Mouse (Mus musculus): ENCODE measurements around the gene Rtn2.

Rtn2 gene

GRCm38 (mm10) chr7:19300501-19301421 lies 18.3 kb downstream of the Rtn2 start:
- DNase-seq (ENCODE audit: extremely low read depth, low read depth) = peak; percentile 80

DNA sequence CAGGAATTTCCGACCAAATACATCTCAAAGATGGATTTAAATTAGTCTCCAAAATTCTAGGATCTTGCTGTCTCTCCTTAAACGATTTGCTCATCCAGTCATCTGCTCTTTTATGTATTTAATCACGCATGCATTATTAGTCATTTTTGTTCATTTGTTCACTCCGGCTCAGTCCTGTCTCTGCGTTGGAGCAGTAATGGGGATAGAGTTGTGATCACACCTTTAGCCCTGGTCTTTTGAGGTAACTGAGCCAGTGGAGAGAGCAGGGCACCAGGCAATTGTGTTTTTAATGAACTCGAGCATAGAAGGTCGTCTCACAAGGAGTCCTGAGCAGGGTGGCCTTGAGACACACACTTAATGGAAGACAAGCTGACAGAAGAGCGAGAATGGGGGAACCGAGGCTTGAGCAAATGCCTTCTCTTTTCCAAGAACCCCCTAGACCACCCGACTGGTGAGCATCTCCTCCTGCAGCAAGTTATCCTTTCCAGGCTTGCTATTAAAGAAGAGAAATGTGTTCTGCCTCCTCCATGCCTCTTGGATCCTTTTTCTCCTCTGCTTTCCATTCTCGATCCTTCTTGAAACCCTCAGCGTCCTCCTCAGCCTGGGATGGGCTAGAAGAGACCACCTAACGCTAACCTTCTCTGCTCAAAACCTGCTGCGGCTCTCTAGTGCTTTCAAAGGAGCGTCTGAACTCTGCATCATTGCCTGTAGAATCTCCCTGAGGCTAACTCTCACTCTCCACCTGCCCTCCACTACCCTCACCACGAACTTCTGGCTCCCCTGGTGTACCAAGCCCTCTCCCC lies 19.2 kb downstream of the Rtn2 start:
- no peak for DNase-seq (ENCODE audit: extremely low read depth, low read depth)

- DNase-seq (ENCODE audit: extremely low read depth, low read depth) = no peak
Observed at GRCm38 (mm10) chr7:19302264-19303045, 20.0 kb downstream of the Rtn2 start.

- no peak for DNase-seq (ENCODE audit: extremely low read depth, low read depth)
Observed at GRCm38 (mm10) chr7:19303046-19303305, 20.6 kb downstream of the Rtn2 start.

DNA sequence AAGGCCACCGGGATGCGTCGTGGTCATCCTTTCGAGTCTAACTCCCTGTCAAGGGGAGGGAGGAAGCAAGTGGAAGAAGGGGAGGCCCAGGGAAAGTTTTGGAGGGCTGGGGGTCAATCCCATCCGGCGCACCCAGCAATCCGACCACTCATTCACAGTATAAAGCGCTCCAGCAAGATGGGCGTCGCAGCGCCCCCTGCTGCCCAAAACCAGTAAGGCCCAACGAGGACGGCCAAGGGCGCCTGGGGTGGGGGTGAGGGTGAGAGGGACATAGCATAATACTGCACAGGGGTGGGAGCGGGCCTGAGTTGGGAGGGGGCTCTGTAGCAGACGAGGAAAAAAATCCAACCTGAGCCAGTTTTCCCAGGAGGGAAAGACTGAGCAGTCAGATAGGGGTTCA lies 21.3 kb downstream of the Rtn2 start:
- DNase-seq (ENCODE audit: extremely low read depth, low read depth) = no peak

DNA sequence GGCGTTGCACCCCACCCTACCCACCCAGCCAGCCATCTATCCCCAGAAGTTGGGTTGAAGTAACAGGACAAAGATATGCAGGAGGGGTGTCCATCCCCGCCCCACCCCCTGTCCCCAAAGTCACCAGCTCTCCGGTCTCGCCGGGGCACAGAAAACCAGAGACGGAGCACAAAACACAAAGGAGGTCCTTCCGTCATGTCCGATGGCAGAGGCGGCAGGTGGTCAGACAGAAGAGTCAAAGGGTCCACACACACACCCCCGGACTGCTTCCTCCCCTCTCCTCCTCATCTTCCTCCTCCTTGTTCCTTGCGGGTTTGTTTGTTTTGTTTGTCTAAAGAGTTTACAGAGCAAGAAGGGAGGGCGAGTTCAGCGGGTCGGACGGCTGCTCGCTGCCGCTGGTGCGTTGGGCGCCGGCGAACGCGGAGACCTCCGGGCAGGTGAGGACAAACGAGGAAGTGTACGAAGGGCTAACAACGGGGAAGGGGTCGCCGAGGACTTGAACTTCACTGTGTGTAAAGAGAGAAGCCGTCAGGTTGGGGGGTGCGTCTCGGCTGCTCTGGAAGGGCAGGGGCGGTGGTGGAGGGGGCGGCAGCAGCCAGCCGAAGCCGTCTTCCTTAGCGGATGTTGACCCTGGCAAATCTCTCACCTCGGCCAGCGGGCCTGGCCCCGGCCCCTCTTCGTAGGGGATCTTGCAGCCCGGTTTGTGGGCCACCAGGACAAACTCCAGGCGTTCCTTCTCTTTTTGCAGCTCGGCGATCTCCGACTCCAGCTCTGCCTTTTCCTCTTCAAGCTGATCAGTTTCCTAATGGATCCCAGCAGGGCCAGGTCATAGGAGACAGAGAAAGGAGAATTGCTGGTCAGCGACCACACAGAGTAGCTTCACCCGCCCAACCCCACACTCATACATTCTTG lies 22.3 kb downstream of the Rtn2 start:
- no peak for DNase-seq (ENCODE audit: extremely low read depth, low read depth)

GRCm38 (mm10) chr7:19305413-19305735 lies 22.9 kb downstream of the Rtn2 start:
- no peak for DNase-seq (ENCODE audit: extremely low read depth, low read depth)

GRCm38 (mm10) chr7:19305796-19306765 lies 23.7 kb downstream of the Rtn2 start:
- DNase-seq (ENCODE audit: extremely low read depth, low read depth) = no peak

DNA sequence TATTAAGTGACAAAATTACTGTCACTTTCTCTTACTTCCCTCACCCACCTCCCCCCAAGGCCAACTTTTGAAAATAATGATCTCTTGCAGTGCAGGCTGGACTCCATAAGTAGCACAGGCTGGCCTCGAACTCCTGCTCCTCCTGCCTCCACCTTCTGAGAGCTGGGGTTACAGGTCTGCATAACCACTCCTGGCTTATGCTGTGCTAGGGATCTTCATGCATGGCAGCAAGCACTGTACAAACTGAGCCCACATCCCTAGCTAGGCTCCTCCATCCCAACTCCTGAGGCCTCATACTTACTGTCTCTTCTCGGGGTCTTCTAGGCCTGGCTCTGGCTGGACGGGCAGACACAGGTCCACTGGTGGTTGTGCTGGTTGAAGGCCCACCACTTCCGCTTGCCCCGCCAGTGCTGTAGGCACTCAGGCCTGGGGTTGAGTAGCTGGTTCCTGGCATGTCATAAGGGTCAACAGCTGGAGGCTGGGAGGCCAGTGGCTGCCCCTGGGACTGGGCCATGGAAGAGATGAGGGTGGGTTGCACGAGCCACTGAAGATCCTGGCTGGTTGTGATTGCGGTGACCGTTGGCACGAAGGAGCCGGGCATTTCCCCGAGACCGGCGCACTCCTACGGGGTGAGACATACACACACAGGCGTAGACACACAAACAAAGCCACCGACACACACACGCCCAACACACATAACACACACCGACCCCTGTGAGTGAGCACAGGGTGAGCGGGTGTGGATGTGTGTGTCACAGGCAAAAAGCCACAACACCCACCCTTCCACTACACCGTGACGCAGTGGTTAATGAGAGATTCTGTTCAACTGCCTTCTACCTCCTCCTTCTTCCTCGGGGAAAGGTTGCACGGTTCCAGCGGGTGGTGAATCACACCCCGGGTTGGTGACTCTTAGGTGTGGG lies 24.7 kb downstream of the Rtn2 start:
- no peak for DNase-seq (ENCODE audit: extremely low read depth, low read depth)

DNA sequence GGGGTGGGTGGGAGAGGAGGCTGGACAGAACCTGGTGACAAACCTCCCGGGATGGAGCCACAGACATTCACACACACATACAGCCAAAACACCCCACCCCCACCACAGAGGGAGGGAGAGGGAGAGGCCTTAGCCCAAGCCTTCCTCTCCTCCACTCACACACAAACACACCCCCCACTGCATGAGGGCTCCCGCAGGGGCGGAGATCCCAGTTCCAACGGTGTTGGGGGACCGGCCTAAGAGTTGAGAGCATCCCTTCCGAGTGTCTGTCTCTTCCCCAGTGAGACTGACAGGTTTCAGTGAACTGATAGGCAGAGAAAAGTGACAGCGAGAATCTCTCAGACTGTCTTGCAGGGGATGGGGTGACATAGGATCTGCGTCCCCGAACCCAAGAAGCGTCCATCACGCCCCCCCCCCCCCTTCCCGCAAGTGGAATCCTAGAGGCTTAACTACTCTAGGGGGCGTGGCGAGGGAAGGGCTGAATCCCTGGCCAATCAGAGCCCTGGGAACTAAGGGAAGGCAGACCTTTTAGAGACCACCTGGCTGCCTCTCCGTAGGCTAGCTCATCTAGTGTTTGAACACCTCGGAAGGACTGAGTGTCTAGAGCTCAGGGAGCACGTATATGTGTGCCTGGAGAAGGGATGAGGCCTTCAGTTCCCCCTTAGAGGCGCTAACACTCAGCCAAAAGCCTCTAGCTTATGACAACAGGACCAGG lies 25.5 kb downstream of the Rtn2 start:
- peak; percentile 73 for DNase-seq (ENCODE audit: extremely low read depth, low read depth)

GRCm38 (mm10) chr7:19308454-19309277 lies 26.2 kb downstream of the Rtn2 start:
- DNase-seq (ENCODE audit: extremely low read depth, low read depth) = peak; percentile 83

- DNase-seq (ENCODE audit: extremely low read depth, low read depth) = no peak
Observed at GRCm38 (mm10) chr7:19309278-19309883, 27.0 kb downstream of the Rtn2 start.

- DNase-seq (ENCODE audit: extremely low read depth, low read depth) = peak; percentile 75
Observed at GRCm38 (mm10) chr7:19309884-19310641, 27.6 kb downstream of the Rtn2 start, which contains the start of gene Fosb. Gene Fosb, minus strand, starts transcription at chr7:19310051.

GRCm38 (mm10) chr7:19311991-19312390 lies 29.6 kb downstream of the Rtn2 start:
- DNase-seq (ENCODE audit: extremely low read depth, low read depth) = no peak

GRCm38 (mm10) chr7:19314033-19314432 lies 31.6 kb downstream of the Rtn2 start:
- no peak for DNase-seq (ENCODE audit: extremely low read depth, low read depth)
